Mouse (Mus musculus) stomach, embryonic 16.5 days (tissue): ENCODE data around the gene Acot11. TPM values are rescaled to one million over a fixed set of nuclear protein-coding genes. Genes with fewer than 3 reads are reported as not detected.

Source experiments
- ATAC-seq: fragments of 200-750 bp; cut with Nextera tagmentation; 2 replicates; pipeline ENCODE4 v1.8.0; 2017; ENCODE audit warnings: moderate number of reproducible peaks, moderate TSS enrichment; ENCODE audit not compliant: insufficient read depth, low FRiP score
- H3K27ac ChIP-seq: fragments of 300-500 bp; sonication (generic); 2 replicates; pipeline ENCODE4 v1.5.1; 2014; ENCODE audit warnings: low read length
- H3K27me3 ChIP-seq: fragments of 300-500 bp; sonication (generic); 2 replicates; pipeline ENCODE4 v1.6.1; 2014; ENCODE audit warnings: low read length, control low read depth, mixed read lengths; ENCODE audit not compliant: control insufficient read depth, insufficient read depth
- H3K36me3 ChIP-seq: fragments of 300-500 bp; sonication (generic); 2 replicates; pipeline ENCODE4 v1.6.1; 2014; ENCODE audit warnings: low read length; ENCODE audit not compliant: control insufficient read depth, insufficient read depth
- H3K4me1 ChIP-seq: fragments of 300-500 bp; sonication (generic); 2 replicates; pipeline ENCODE4 v1.6.1; 2014; ENCODE audit warnings: low read length, control low read depth, mixed read lengths; ENCODE audit not compliant: control insufficient read depth, insufficient read depth
- H3K4me2 ChIP-seq: fragments of 300-500 bp; sonication (generic); 2 replicates; pipeline ENCODE4 v1.6.1; 2014; ENCODE audit warnings: low read depth, low read length, mixed read lengths
- H3K4me3 ChIP-seq: fragments of 300-500 bp; sonication (generic); replicated peaks from 2 replicates; pipeline ENCODE4 v1.5.1; 2014; ENCODE audit warnings: mild to moderate bottlenecking, low read length
- H3K9ac ChIP-seq: fragments of 300-500 bp; sonication (generic); 2 replicates; pipeline ENCODE4 v1.6.1; 2014; ENCODE audit warnings: low read length
- H3K9me3 ChIP-seq: fragments of 300-500 bp; sonication (generic); replicated peaks from 2 replicates; pipeline ENCODE4 v1.6.1; 2016; ENCODE audit warnings: low read length, control low read depth; ENCODE audit not compliant: control insufficient read depth
- WGBS: fragments of 180-500 bp; shearing (Covaris S2); extraction: QIAGEN DNeasy Blood & Tissue Kit; methylation state at CpG from one replicate; pipeline ENCODE4 v1.1.7; 2014; 5-methylcytosine and 5-hydroxymethylcytosine counted together
- polyA plus RNA-seq: library from polyadenylated mRNA; unstranded; fragments of >200 nt; fragmentation: Nextera tagmentation; extraction: Ambion mirVana; gene quantifications from 2 replicates; pipeline ENCODE4 v1.2.1, GENCODE M21; 2015

Gene Acot11
- polyA plus RNA-seq, 1 experiment from 2014 or later: 7.9 TPM

- ATAC-seq: no peak
- 25% methylated on average over 4 of the region's 4 CpGs for WGBS
These were observed 104.0 kb downstream of the Acot11 start for GRCm38 (mm10) chr4:106700798-106701197.

GRCm38 (mm10) chr4:106699989-106700388 lies 104.8 kb downstream of the Acot11 start:
- Histone ChIP-seq H3K4me2 (no peak overlapping the region), H3K4me1 (peaks cover 5% of the 10 kb centered on the region; the same call in 1 of the 2 replicates), H3K9ac (no peak overlapping the region), H3K27ac (no peak overlapping the region), H3K36me3 (no peaks in the 10 kb centered on the region), H3K9me3 (no peaks in the 10 kb centered on the region), H3K27me3 (no peaks in the 10 kb centered on the region), H3K4me3 (no peak overlapping the region)
- ATAC-seq: no peak; the same call in 1 of the 2 replicates
- WGBS: 17% methylated on average over 9 of the region's 9 CpGs

More at GRCm38 (mm10) chr4:106700798-106701197, 104.0 kb downstream of the Acot11 start:
- Histone ChIP-seq H3K9me3 (no peaks in the 10 kb centered on the region), H3K27me3 (no peaks in the 10 kb centered on the region), H3K9ac (no peak overlapping the region), H3K4me2 (no peak overlapping the region), H3K4me3 (no peak overlapping the region), H3K27ac (no peak overlapping the region), H3K36me3 (no peaks in the 10 kb centered on the region), H3K4me1 (peaks cover 8% of the 10 kb centered on the region; the same call in 1 of the 2 replicates)

Other genes starting within 250 kb of the Acot11 start
- gene Dhcr24, start 244.0 kb downstream of the Acot11 start, polyA plus RNA-seq: 4.2 and 4.9 TPM in 2 replicates
- gene Lexm, start 187.8 kb downstream of the Acot11 start, polyA plus RNA-seq: not detected in 2 replicates
- 12.6 and 15.3 TPM in 2 replicates for gene Ttc22, start 182.6 kb downstream of the Acot11 start, polyA plus RNA-seq
- gene Pars2, start 153.9 kb downstream of the Acot11 start, polyA plus RNA-seq: 12.8 and 13.8 TPM in 2 replicates
- 82.7 and 83.3 TPM in 2 replicates for gene Ttc4, start 126.1 kb downstream of the Acot11 start, polyA plus RNA-seq
- gene Mroh7, start 74.1 kb downstream of the Acot11 start, polyA plus RNA-seq: 0.14 TPM in 1 of 2 replicates, not detected in the other
- 5.4 and 7.7 TPM in 2 replicates for gene Fam151a, start 71.1 kb downstream of the Acot11 start, polyA plus RNA-seq
- 48.4 and 52.8 TPM in 2 replicates for gene Ssbp3, start 105.7 kb upstream of the Acot11 start, polyA plus RNA-seq